Mouse (Mus musculus) midbrain, embryonic 14.5 days (tissue): Measurements from ENCODE around the gene Usp19. TPM values are rescaled to one million over a fixed set of nuclear protein-coding genes. Genes with fewer than 3 reads are reported as not detected.

Source experiments
- ATAC-seq: fragments of 200-750 bp; cut with Nextera tagmentation; 2 replicates; pipeline ENCODE4 v1.8.0; 2017; ENCODE audit warnings: moderate number of reproducible peaks, moderate library complexity; ENCODE audit not compliant: low FRiP score, low TSS enrichment
- DNase-seq: peaks from one replicate; pipeline ENCODE4 v3.0.0-alpha.2; 2015
- H3K27ac ChIP-seq: fragments of 300-500 bp; sonication (generic); replicated peaks from 2 replicates; pipeline ENCODE4 v1.5.1; 2014; ENCODE audit warnings: mild to moderate bottlenecking, low read depth, low read length, moderate library complexity
- H3K27me3 ChIP-seq: fragments of 300-500 bp; sonication (generic); 2 replicates; pipeline ENCODE4 v1.6.1; 2014; ENCODE audit warnings: low read length, control low read depth, mixed read lengths; ENCODE audit not compliant: control insufficient read depth, insufficient read depth
- H3K36me3 ChIP-seq: fragments of 300-500 bp; sonication (generic); 2 replicates; pipeline ENCODE4 v1.6.1; 2014; ENCODE audit warnings: low read length, control low read depth; ENCODE audit not compliant: control insufficient read depth, insufficient read depth
- H3K4me1 ChIP-seq: fragments of 300-500 bp; sonication (generic); 2 replicates; pipeline ENCODE4 v1.6.1; 2014; ENCODE audit warnings: mild to moderate bottlenecking, antibody characterized with exemption, low read length, control low read depth; ENCODE audit not compliant: control insufficient read depth, insufficient read depth
- H3K4me2 ChIP-seq: fragments of 300-500 bp; sonication (generic); 2 replicates; pipeline ENCODE4 v1.6.1; 2014; ENCODE audit warnings: mild to moderate bottlenecking, low read length, moderate library complexity
- H3K4me3 ChIP-seq: fragments of 300-500 bp; sonication (generic); replicated peaks from 2 replicates; pipeline ENCODE4 v1.5.1; 2014; ENCODE audit warnings: low read depth, low read length
- H3K9ac ChIP-seq: fragments of 300-500 bp; sonication (generic); replicated peaks from 2 replicates; pipeline ENCODE4 v1.6.1; 2014; ENCODE audit warnings: mild to moderate bottlenecking, low read length, moderate library complexity
- H3K9me3 ChIP-seq: fragments of 300-500 bp; sonication (generic); 2 replicates; pipeline ENCODE4 v1.6.1; 2016; ENCODE audit warnings: low read length, control low read depth, mixed read lengths; ENCODE audit not compliant: control insufficient read depth
- WGBS: fragments of 180-500 bp; shearing (Covaris S2); extraction: QIAGEN DNeasy Blood & Tissue Kit; methylation state at CpG from one replicate; pipeline ENCODE4 v1.1.7; 2014; 5-methylcytosine and 5-hydroxymethylcytosine counted together
- polyA plus RNA-seq: library from polyadenylated mRNA; unstranded; fragments of >200 nt; fragmentation: Nextera tagmentation; extraction: Ambion mirVana; gene quantifications from 2 replicates; pipeline ENCODE4 v1.2.1, GENCODE M21; 2014

The Usp19 gene
- polyA plus RNA-seq, 1 experiment from 2014 or later, result 72.5 TPM

DNA sequence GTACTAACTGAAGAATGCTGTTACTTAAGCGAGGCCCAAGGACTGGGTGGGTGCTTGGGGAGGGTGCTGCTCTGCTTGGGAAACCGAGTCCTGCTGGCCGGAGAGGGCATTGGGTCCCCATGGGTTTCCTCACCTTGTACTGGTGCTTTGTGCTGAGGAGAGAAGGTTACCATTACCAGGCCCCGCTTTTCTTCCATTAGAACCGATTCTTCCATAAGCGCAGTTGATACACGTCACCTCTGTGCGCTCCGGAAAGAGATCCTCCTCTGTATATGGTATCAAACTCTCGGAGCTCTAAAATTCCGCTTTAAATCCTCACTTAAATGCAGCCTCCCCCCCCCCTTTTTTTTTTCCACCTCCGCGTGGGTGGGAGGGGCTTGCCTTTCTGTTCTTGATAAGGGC is 27.5 kb downstream of the Usp19 start:
- WGBS, result under 1% methylated on average over 13 of the region's 13 CpGs
- Histone ChIP-seq H3K9me3 (no peaks in the 10 kb centered on the region), H3K4me3 (peak overlapping the region; percentile 84), H3K9ac (peak overlapping the region; percentile 95), H3K4me1 (peaks cover 23% of the 10 kb centered on the region), H3K27me3 (no peaks in the 10 kb centered on the region), H3K27ac (peak overlapping the region; percentile 99), H3K4me2 (peak overlapping the region; percentile 86), H3K36me3 (peaks cover 34% of the 10 kb centered on the region)
- no peak for ATAC-seq
- DNase-seq, result peak; percentile 75

- Histone ChIP-seq H3K9me3 (no peaks in the 10 kb centered on the region), H3K36me3 (peaks cover 14% of the 10 kb centered on the region), H3K4me1 (peaks cover 16% of the 10 kb centered on the region), H3K4me3 (no peak overlapping the region), H3K9ac (no peak overlapping the region), H3K4me2 (no peak overlapping the region), H3K27ac (no peak overlapping the region), H3K27me3 (no peaks in the 10 kb centered on the region)
- ATAC-seq (no peak), DNase-seq (no peak)
- 95% methylated on average over 2 of the region's 2 CpGs for WGBS
These were observed 31.2 kb downstream of the Usp19 start for GRCm38 (mm10) chr9:108521604-108522003.

DNA sequence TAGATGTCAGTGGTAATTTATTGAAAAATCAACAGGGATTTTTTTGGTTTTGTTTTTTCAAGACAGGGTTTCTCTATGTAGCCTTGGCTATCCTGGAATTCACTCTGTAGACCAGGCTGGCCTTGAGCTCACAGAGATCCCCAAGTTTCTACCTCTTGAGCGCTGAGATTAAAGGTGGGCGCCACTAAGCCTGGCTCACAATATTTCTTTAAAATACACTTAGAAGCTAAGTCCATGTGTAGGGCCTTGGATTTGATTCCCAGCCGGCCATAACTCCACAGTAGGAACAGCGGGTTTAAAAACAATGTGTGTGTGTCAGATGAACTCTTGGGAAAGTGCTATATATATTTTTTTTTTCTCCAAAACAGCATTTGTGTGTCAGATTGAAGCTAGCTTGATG is 32.9 kb downstream of the Usp19 start:
- WGBS, result 96% methylated on average over 4 of the region's 4 CpGs
- Histone ChIP-seq H3K4me1 (peaks cover 16% of the 10 kb centered on the region), H3K4me2 (no peak overlapping the region), H3K9ac (no peak overlapping the region), H3K27ac (no peak overlapping the region), H3K4me3 (no peak overlapping the region), H3K27me3 (no peaks in the 10 kb centered on the region), H3K36me3 (peaks cover 14% of the 10 kb centered on the region), H3K9me3 (no peaks in the 10 kb centered on the region)
- ATAC-seq (no peak), DNase-seq (no peak)

DNA sequence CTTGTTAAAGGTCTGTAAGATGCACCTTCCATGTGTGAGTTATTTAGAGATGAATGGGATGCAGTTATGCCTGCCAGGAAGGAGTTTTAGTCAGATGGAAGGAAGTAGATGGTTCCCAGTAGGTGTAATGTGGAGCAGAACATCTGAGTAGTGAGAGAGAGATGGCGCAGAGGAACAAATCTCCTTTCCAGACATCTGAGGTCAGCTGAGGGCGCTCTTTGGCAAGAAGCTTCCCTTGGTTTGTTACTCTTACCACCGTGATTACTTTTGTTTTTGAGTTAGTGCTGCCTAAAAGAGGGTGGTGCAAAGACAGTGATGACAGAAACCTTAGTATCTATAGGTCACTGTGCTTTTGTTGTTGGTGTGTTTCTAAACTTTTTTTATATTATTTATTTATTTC is 35.0 kb downstream of the Usp19 start:
- Histone ChIP-seq H3K4me3 (no peak overlapping the region), H3K36me3 (peaks cover 27% of the 10 kb centered on the region), H3K4me1 (0 out of 2 replicates have a peak, but pooled peaks cover 1% of the 10 kb centered on the region), H3K9me3 (no peaks in the 10 kb centered on the region), H3K4me2 (no peak overlapping the region), H3K27me3 (no peaks in the 10 kb centered on the region), H3K27ac (no peak overlapping the region), H3K9ac (no peak overlapping the region)
- WGBS, result 98% methylated on average over 3 of the region's 3 CpGs
- DNase-seq (no peak), ATAC-seq (no peak)

- no peak for ATAC-seq
- Histone ChIP-seq H3K27me3 (no peaks in the 10 kb centered on the region), H3K36me3 (peaks cover 75% of the 10 kb centered on the region), H3K9me3 (no peaks in the 10 kb centered on the region), H3K4me3 (no peak overlapping the region), H3K9ac (no peak overlapping the region), H3K4me2 (no peak overlapping the region), H3K4me1 (no peaks in the 10 kb centered on the region), H3K27ac (no peak overlapping the region)
- no peak for DNase-seq
- WGBS, result 91% methylated on average over 1 of the region's 1 CpGs
These were observed 40.6 kb downstream of the Usp19 start for GRCm38 (mm10) chr9:108530954-108531353.

- WGBS, result 93% methylated on average over 1 of the region's 1 CpGs
- Histone ChIP-seq H3K9ac (no peak overlapping the region), H3K36me3 (peaks cover 80% of the 10 kb centered on the region), H3K4me1 (no peaks in the 10 kb centered on the region), H3K27me3 (no peaks in the 10 kb centered on the region), H3K9me3 (no peaks in the 10 kb centered on the region), H3K4me2 (no peak overlapping the region), H3K4me3 (no peak overlapping the region), H3K27ac (no peak overlapping the region)
- ATAC-seq (no peak), DNase-seq (no peak)
These were observed 41.1 kb downstream of the Usp19 start for GRCm38 (mm10) chr9:108531496-108531895.

DNA sequence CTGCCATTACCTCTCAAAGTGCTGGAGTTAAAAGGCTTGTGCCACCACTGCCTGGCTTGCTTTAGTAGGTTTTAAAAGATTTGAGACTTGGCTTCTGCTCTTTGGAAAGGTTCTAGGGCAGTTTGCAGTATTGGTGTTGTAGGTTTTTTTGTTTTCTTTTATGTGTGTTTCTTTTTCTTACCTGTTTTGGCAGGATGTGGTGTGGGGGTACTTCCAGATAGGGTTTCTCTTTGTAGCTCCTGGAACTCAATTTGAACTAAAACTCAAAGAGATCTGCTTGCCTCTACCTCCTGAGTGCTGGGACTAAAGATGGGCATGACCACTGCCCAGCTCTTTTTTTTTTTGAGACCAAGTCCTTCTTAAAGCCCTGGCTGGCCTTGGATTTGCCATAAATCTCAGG is 50.4 kb downstream of the Usp19 start:
- peaks cover 88% of the 10 kb centered on the region for H3K36me3 ChIP-seq

DNA sequence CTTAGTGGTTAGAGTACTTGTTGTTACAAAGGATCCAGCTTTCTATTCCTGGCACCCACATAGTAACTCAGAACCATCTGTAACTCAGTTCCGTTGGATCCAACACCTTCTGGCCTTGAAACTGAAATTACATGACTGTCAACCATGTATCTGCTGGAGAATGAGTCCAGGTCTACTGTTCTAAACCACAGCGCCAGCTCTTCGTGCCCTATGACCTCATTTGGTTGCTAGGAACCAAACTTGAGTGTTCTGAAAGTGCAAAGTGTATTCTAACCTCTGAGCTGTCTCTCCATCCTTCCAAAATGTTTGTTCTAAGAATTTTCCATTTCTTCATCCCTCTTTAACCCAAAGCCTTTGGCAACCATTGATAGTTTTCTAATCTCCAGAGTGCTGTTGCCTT is 55.6 kb downstream of the Usp19 start:
- Histone ChIP-seq H3K9me3 (no peaks in the 10 kb centered on the region), H3K27ac (no peak overlapping the region), H3K36me3 (peaks cover 92% of the 10 kb centered on the region), H3K4me1 (no peaks in the 10 kb centered on the region), H3K4me3 (no peak overlapping the region), H3K27me3 (no peaks in the 10 kb centered on the region), H3K9ac (no peak overlapping the region), H3K4me2 (no peak overlapping the region)
- 98% methylated on average over 3 of the region's 3 CpGs for WGBS
- no peak for ATAC-seq
- DNase-seq, result no peak

More for the DNA sequence above, 50.4 kb downstream of the Usp19 start:
- ATAC-seq, result no peak
- Histone ChIP-seq H3K4me1 (no peaks in the 10 kb centered on the region), H3K9ac (no peak overlapping the region), H3K9me3 (no peaks in the 10 kb centered on the region), H3K27me3 (no peaks in the 10 kb centered on the region), H3K4me2 (no peak overlapping the region), H3K4me3 (no peak overlapping the region), H3K27ac (no peak overlapping the region)
- DNase-seq, result no peak

GRCm38 (mm10) chr9:108546875-108547274 is 56.5 kb downstream of the Usp19 start:
- DNase-seq (no peak), ATAC-seq (no peak)
- Histone ChIP-seq H3K9ac (no peak overlapping the region), H3K9me3 (no peaks in the 10 kb centered on the region), H3K4me3 (no peak overlapping the region), H3K27ac (no peak overlapping the region), H3K27me3 (no peaks in the 10 kb centered on the region), H3K4me2 (no peak overlapping the region), H3K36me3 (peaks cover 90% of the 10 kb centered on the region), H3K4me1 (no peaks in the 10 kb centered on the region)
- 97% methylated on average over 1 of the region's 1 CpGs for WGBS
